Mouse (Mus musculus) small intestine, adult 2 months (tissue): ENCODE results near the gene Foxp1. TPM values are rescaled to one million over a fixed set of nuclear protein-coding genes. Genes with fewer than 3 reads are reported as not detected.
A peak's percentile ranks its signal among the peaks of the same experiment; 100 is the strongest.

Experiments used
- H3K27ac ChIP-seq: fragments of 200-500 bp; 2 replicates; pipeline ENCODE4 v1.5.1; 2012; ENCODE audit warnings: low read depth, low read length, control low read depth, inconsistent platforms; ENCODE audit not compliant: insufficient read depth
- H3K27me3 ChIP-seq: fragments of 200-500 bp; 2 replicates; pipeline ENCODE4 v1.6.1; 2012; ENCODE audit warnings: mild to moderate bottlenecking, moderate library complexity, low read length, inconsistent platforms; ENCODE audit not compliant: control insufficient read depth, insufficient read depth
- H3K36me3 ChIP-seq: fragments of 200-500 bp; 2 replicates; pipeline ENCODE4 v1.6.1; 2012; ENCODE audit warnings: mild to moderate bottlenecking, low read length, control low read depth, inconsistent platforms; ENCODE audit not compliant: control insufficient read depth, insufficient read depth
- H3K4me1 ChIP-seq: fragments of 200-500 bp; 2 replicates; pipeline ENCODE4 v1.6.1; 2012; ENCODE audit warnings: low read length, inconsistent platforms, mixed read lengths; ENCODE audit not compliant: control insufficient read depth, insufficient read depth, insufficient read length
- H3K4me3 ChIP-seq: fragments of 200-500 bp; 2 replicates; pipeline ENCODE4 v1.5.1; 2012; ENCODE audit warnings: low read depth, mild to moderate bottlenecking, control low read depth, inconsistent platforms, low read length, moderate library complexity
- CTCF ChIP-seq: fragments of 200-500 bp; IDR thresholded peaks from 2 replicates; pipeline ENCODE4 v1.5.1; 2012; ENCODE audit warnings: low read depth, mild to moderate bottlenecking, control low read depth, inconsistent platforms, low read length, moderate library complexity, mixed read lengths; ENCODE audit not compliant: insufficient replicate concordance, insufficient read length; ENCODE audit errors: extremely low read depth
- POLR2A ChIP-seq: fragments of 200-500 bp; IDR thresholded peaks from 2 replicates; pipeline ENCODE4 v1.6.1; 2012; ENCODE audit warnings: low read depth, mild to moderate bottlenecking, control low read depth, inconsistent platforms, low read length, moderate library complexity
- WGBS: fragments of 180-500 bp; shearing (Covaris S2); methylation state at CpG from one replicate; pipeline ENCODE4 v1.1.7; 2018; 5-methylcytosine and 5-hydroxymethylcytosine counted together
- polyA plus RNA-seq: library from polyadenylated mRNA; depleted of rRNA; stranded (reverse); fragments of >200 nt; gene quantifications from 2 replicates; pipeline ENCODE4 v1.2.3, GENCODE M21; 2012

Foxp1 gene
- polyA plus RNA-seq, 1 experiment = 52.2 TPM

DNA sequence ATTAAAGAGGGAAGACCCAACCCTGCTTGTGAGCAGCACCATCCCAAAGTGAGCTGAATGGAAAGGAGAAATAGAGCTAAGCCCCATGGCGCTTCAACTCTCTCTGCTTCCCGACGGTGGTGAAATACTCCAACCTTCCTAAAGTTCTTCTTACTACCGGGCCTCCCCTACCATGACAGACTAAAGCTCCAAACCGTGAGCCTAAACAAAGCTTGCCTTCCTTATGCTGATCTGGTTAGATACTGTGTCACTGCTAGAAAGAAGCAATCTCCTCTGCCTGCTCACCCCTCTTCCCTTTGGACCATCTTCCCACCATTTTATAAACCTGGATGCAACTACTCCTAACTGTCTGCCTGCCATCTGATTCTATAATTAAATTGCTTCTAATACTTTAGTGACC, 338.5 kb downstream of the Foxp1 start:
- WGBS = 96% methylated on average over 5 of the region's 5 CpGs
- TF ChIP-seq POLR2A = no peak
- TF ChIP-seq CTCF = no peak

DNA sequence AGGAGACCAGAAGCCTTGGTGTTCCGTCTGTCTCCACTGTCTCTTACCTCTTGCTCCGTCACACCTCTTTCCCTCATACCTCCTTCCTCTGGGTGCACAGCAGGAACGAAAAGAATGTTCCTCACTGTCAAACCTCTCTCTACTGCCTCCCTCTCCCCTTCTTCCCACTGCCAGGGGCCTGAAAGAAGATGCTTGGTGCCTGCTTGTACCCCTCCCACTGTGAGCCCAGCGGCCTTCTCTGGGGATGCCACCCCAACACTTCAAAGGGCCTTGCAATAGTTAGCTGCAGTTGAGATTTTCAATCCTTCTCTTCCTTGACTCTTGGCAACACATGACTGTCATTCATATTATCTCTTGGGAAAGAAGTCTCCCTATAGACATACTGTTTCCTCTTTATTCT, 339.7 kb downstream of the Foxp1 start:
- TF ChIP-seq POLR2A = no peak
- TF ChIP-seq CTCF = no peak
- no peaks in the 10 kb centered on the region for H3K4me1 ChIP-seq
- no peak overlapping the region for H3K27ac ChIP-seq
- no peak overlapping the region for H3K4me3 ChIP-seq
- H3K27me3 ChIP-seq = no peaks in the 10 kb centered on the region
- H3K36me3 ChIP-seq = no peaks in the 10 kb centered on the region
- WGBS = 89% methylated on average over 4 of the region's 4 CpGs

More for the DNA sequence above, 338.5 kb downstream of the Foxp1 start:
- Histone ChIP-seq H3K27ac (no peak overlapping the region), H3K27me3 (no peaks in the 10 kb centered on the region), H3K36me3 (no peaks in the 10 kb centered on the region), H3K4me3 (no peak overlapping the region), H3K4me1 (no peaks in the 10 kb centered on the region; the same call in 1 of the 2 replicates)

DNA sequence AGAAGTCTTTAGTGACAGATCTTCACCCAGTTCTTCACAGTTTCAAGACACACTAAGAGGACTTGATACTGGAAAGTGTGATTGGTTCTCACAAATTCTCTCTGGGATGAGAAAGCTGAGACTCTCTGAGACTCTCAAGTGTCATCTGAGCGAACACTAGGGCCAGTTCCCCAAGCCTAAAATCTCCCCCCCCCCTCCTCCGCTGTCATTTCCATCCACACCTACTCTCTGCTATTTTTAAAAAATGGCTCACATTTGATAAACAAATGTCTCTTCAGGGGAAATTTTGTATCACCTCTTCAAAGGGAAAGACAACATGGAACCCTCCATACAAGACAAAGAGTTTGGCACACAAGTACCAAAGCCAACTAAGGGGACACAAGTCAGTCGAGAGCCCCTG, 346.3 kb downstream of the Foxp1 start:
- Histone ChIP-seq H3K27ac (no peak overlapping the region), H3K36me3 (no peaks in the 10 kb centered on the region), H3K4me1 (peaks cover 8% of the 10 kb centered on the region; the same call in 1 of the 2 replicates), H3K27me3 (no peaks in the 10 kb centered on the region), H3K4me3 (no peak overlapping the region)
- WGBS = 90% methylated on average over 3 of the region's 3 CpGs
- TF ChIP-seq CTCF (no peak), POLR2A (no peak)

DNA sequence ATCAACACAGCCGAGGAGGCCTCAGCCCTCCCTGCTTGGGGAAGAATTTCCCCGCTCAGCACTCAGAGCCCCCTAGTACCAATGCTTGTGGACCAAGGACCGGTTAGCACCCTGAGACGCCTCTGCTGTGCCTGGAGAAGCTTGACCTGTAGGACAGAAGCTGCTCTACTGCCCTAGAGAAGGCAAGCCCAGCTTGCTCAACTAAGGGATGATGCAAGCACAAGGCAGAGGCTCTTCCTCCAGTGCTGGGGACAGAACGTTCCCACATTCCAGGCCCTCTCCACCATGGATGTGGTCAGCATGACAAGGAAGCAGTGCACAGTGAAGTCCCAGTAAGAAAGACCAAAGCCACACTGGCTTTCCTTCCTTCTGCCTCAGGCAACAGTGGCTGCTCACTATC, 347.1 kb downstream of the Foxp1 start:
- no peak overlapping the region for H3K27ac ChIP-seq
- WGBS = 72% methylated on average over 5 of the region's 5 CpGs
- TF ChIP-seq POLR2A (no peak), CTCF (no peak)
- no peaks in the 10 kb centered on the region for H3K27me3 ChIP-seq
- H3K4me3 ChIP-seq = no peak overlapping the region
- H3K4me1 ChIP-seq = peaks cover 8% of the 10 kb centered on the region; the same call in 1 of the 2 replicates
- H3K36me3 ChIP-seq = no peaks in the 10 kb centered on the region

DNA sequence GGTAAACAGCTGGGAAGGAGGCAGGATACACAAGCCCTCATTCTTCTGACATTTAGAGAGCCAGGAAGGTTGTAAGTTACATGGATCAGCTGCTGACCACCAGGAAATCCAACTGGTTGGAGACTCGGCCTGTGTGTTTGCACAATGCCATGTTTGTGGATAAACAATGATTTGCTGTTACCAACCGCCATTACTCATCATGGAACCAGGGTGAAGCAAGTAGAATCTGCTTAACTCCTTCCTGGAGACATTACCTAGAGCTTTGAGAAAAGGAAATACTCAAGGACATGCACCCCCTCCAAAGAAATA, 348.7 kb downstream of the Foxp1 start:
- H3K4me3 ChIP-seq = no peak overlapping the region
- H3K36me3 ChIP-seq = no peaks in the 10 kb centered on the region
- WGBS = 26% methylated on average over 2 of the region's 2 CpGs
- TF ChIP-seq CTCF (no peak), POLR2A (no peak)
- H3K27ac ChIP-seq = peak overlapping the region; percentile 28
- H3K27me3 ChIP-seq = no peaks in the 10 kb centered on the region
- H3K4me1 ChIP-seq = peaks cover 13% of the 10 kb centered on the region; the same call in 1 of the 2 replicates

DNA sequence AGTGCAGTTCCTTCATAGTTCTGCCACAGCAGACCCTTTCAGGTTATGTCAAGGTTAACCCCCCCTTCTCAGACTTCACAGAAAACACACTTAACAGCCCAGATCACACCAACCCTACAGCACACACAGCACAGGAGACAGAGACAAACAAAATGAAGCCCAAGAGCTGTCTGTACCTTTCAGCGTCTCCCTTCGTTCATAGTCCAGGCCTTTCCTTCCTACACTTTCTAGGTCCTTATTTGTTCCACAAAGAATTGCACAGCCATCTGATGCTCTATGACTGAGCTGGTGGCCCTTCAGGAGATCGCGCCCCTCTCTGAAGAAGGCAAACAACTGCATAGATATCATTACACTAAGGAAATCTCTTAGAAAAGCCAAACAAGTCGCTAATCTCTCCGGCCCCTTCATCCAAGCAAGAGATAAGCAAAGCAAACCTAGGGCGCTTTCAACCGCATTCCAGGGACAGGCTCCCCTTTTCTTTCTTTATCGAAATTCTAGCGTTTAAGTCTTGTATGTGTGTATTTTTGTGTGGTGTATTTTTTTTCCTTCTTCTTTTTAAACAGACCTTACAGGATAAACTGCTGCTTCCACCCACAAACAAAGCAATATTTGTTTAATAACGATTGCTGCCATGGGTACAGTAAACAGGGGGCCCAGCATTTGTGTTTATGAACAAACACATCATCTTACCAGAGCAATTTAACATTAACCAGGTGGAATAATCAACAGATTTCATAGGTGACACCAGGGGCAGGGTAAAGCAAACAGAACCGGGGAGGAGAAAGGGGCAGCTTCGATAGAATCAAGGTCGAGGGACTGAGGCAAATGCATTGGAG, 349.2 kb downstream of the Foxp1 start:
- no peaks in the 10 kb centered on the region for H3K36me3 ChIP-seq
- no peaks in the 10 kb centered on the region for H3K27me3 ChIP-seq
- peaks cover 14% of the 10 kb centered on the region; the same call in 1 of the 2 replicates for H3K4me1 ChIP-seq
- WGBS = 28% methylated on average over 14 of the region's 14 CpGs
- peak overlapping the region; percentile 51 for H3K27ac ChIP-seq
- TF ChIP-seq CTCF (no peak), POLR2A (no peak)
- H3K4me3 ChIP-seq = no peak overlapping the region

DNA sequence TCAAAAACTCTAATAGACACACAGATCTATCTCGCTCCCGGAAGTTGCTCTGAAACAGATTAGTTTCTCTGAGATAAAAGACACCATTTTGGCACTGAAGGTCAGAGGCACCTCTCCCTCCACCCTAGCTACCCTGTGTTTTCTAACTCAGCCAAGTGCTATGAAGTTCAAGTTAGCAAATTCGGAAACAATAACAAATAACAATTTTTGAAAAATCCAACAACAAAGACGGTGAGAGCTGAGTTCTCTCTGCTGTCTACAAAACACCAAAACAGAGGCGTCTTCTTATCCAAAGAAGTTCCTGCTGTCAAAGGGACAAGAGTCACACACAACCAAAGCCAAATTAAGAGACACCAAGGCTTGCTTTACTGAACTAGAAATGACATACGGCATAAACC, 349.9 kb downstream of the Foxp1 start:
- 33% methylated on average over 6 of the region's 6 CpGs for WGBS
- Histone ChIP-seq H3K4me3 (no peak overlapping the region), H3K27ac (peak overlapping the region; percentile 51), H3K27me3 (no peaks in the 10 kb centered on the region), H3K4me1 (peaks cover 16% of the 10 kb centered on the region; the same call in 1 of the 2 replicates), H3K36me3 (no peaks in the 10 kb centered on the region)
- TF ChIP-seq POLR2A (no peak), CTCF (no peak)

DNA sequence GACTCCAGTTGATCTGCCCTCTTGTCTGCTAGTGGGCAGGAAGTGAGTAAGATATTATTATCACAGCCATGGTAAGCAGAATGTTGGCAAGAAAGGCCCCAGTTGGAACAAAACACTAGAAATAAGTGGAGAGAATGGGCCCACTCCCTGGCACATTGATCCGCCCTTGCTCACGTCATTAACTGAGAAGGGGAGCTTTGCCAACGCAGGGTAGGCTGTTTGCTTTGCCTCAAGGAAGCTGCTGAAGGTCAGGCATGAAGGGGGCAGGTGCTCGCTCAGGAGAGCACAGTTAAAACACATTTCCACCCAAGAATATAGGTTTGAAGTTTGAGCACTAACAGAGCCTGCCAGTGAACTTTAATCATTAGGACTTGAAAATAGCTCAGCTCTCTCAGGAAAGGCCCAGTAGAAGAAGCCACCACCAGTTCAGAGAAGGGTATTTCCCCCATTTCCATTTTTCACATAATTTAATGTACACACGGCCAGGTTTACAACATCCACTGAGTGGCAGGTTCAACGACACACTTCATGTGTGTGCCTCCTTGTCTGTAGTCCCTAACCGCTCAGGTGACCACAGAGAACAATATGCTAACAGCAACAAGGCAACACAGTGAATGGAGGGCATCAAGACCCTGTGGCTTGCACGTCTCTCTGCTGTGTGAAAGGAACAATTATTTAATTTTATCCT, 350.5 kb downstream of the Foxp1 start:
- peaks cover 16% of the 10 kb centered on the region; the same call in 1 of the 2 replicates for H3K4me1 ChIP-seq
- no peak overlapping the region for H3K4me3 ChIP-seq
- no peaks in the 10 kb centered on the region for H3K36me3 ChIP-seq
- TF ChIP-seq CTCF (no peak), POLR2A (no peak)
- WGBS = 22% methylated on average over 8 of the region's 8 CpGs
- H3K27me3 ChIP-seq = no peaks in the 10 kb centered on the region
- H3K27ac ChIP-seq = peak overlapping the region; percentile 51
